Mouse (Mus musculus): Measurements from ENCODE around the gene Tmprss12. TPM values are rescaled to one million over a fixed set of nuclear protein-coding genes. Genes with fewer than 3 reads are reported as not detected.
A peak's percentile ranks its signal among the peaks of the same experiment; 100 is the strongest.
"Not testable (repeated sequence)": the region's sequence is repeated elsewhere in the genome, so short reads cannot be mapped to it uniquely, and the experiment has no call there.

Gene Tmprss12
- total RNA-seq (2021), result not detected

GRCm38 (mm10) chr15:100280626-100281025 lies at the start of gene Tmprss12:
Gene Tmprss12 (plus strand): TSS chr15:100280837.
- DNase-seq, result no peak

- DNase-seq, result no peak
Measured at GRCm38 (mm10) chr15:100231616-100232525, 48.8 kb upstream of the Tmprss12 start.

GRCm38 (mm10) chr15:100235208-100235965 lies 45.2 kb upstream of the Tmprss12 start:
- no peak for DNase-seq

GRCm38 (mm10) chr15:100236952-100237351 lies 43.7 kb upstream of the Tmprss12 start:
- DNase-seq, result no peak

GRCm38 (mm10) chr15:100241780-100242179 lies 38.9 kb upstream of the Tmprss12 start:
- DNase-seq, result no peak

- no peak for DNase-seq
Measured at GRCm38 (mm10) chr15:100245951-100246350, 34.7 kb upstream of the Tmprss12 start.

- DNase-seq, result no peak
Measured at GRCm38 (mm10) chr15:100247296-100247695, 33.3 kb upstream of the Tmprss12 start.

GRCm38 (mm10) chr15:100248665-100249433 lies 31.8 kb upstream of the Tmprss12 start:
- no peak for DNase-seq

GRCm38 (mm10) chr15:100251153-100251780 lies 29.4 kb upstream of the Tmprss12 start:
- no peak for DNase-seq

GRCm38 (mm10) chr15:100256386-100256785 lies 24.3 kb upstream of the Tmprss12 start:
- DNase-seq, result no peak

- no peak for DNase-seq
Measured at GRCm38 (mm10) chr15:100257305-100257704, 23.3 kb upstream of the Tmprss12 start.

GRCm38 (mm10) chr15:100258646-100259425 lies 21.8 kb upstream of the Tmprss12 start:
- no peak for DNase-seq

- DNase-seq, result not testable (repeated sequence)
Measured at GRCm38 (mm10) chr15:100260351-100260750, 20.3 kb upstream of the Tmprss12 start.

- peak in 1 of 2 experiments; percentile 4 for DNase-seq
Measured at GRCm38 (mm10) chr15:100263246-100263905, 17.3 kb upstream of the Tmprss12 start.

GRCm38 (mm10) chr15:100265586-100266325 lies 14.9 kb upstream of the Tmprss12 start:
- DNase-seq, result no peak

GRCm38 (mm10) chr15:100268916-100269315 lies 11.7 kb upstream of the Tmprss12 start:
- no peak for DNase-seq

- no peak for DNase-seq
Measured at GRCm38 (mm10) chr15:100269776-100270175, 10.9 kb upstream of the Tmprss12 start.

GRCm38 (mm10) chr15:100270609-100271008 lies 10.0 kb upstream of the Tmprss12 start:
- not testable (repeated sequence) for DNase-seq

GRCm38 (mm10) chr15:100271411-100271810 lies 9.2 kb upstream of the Tmprss12 start:
- DNase-seq, result no peak

GRCm38 (mm10) chr15:100273791-100274308 lies 6.8 kb upstream of the Tmprss12 start:
- DNase-seq, result not testable (repeated sequence)

Measured in layer of hippocampus, postnatal 36 days (tissue).